Mouse (Mus musculus) neural tube, embryonic 10.5 days (tissue): ENCODE data around the gene Rhou.

Source experiments
- DNase-seq: peaks from one replicate; pipeline ENCODE4 v3.0.0-alpha.2; 2017; ENCODE audit warnings: low spot score; ENCODE audit errors: extremely low spot score

Gene Rhou

GRCm38 (mm10) chr8:123649483-123649882, 4.2 kb upstream of the Rhou start:
- DNase-seq, result no peak

- no peak for DNase-seq
Observed at GRCm38 (mm10) chr8:123651390-123652098, 2.2 kb upstream of the Rhou start.

DNA sequence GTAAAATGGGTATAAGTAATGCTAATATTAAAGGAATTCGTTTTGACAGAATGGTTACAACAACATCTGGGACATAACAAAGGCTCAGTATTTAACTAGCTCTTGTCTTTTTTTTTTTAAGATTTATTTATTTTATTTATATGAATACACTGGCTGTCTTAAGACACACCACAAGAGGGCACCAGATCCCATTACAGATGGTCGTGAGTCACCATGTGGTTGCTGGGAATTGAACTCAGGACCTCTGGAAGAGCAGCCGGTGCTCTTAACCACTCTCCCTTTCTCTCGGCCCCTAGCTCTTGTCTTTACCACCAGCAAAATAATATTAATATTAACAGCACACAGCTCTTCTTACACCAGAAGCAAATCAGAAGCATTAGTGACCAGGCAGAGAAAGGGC, 1.1 kb upstream of the Rhou start:
- DNase-seq, result no peak

- peak; percentile 82 for DNase-seq
Observed at GRCm38 (mm10) chr8:123653994-123654569, 353 bp downstream of the Rhou start.

- DNase-seq, result peak; percentile 36
Observed at GRCm38 (mm10) chr8:123654763-123655162, 1.0 kb downstream of the Rhou start.

- DNase-seq, result peak; percentile 42
Observed at GRCm38 (mm10) chr8:123655351-123655779, 1.6 kb downstream of the Rhou start.

DNA sequence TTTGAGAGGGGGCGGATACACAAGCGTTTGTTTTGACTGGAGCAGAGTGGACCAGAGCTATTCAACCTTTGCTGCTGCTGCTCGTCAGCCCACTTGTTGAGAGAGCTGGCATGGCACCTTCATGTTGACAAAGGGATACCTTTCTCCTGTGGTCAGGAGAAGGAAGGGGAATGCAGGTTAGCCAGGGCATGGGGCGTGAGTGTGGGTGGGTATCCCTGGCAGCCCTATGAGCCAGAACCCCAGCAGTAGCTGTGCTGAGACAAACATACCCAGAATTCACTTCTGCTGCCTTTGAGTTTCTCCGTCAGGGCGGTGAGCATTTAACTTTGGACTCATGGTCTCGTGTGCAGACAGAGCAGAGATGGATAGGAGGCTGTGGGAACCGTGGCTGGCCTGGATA, 4.1 kb downstream of the Rhou start:
- no peak for DNase-seq

DNA sequence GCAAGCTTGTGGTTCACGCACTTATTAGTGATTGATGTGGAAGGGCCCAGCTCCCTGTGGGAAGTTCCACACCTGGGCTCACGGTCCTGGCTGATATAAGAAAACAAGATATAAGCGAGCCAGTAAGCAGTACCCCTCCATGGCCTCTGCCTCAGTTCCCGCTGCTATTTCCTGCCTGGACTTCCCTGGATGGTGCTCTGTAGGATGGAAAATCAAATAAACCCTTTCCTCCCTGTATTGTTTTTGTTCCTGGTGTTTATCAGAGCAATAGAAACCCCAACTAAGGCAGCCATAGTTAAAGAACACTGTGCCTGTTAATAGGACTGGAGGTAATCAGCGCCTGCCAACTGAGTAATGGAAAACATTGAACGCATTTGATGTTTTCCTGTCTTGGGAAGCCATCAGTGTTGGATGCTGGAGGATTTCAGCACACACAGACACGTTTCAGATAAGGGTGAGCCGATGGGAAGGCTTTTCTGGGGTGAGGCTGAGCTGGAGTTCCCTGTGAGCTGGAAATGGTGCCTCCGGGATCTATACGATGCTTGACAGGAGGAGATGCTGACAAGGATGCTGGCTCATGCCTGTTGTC, 5.8 kb downstream of the Rhou start:
- no peak for DNase-seq

DNA sequence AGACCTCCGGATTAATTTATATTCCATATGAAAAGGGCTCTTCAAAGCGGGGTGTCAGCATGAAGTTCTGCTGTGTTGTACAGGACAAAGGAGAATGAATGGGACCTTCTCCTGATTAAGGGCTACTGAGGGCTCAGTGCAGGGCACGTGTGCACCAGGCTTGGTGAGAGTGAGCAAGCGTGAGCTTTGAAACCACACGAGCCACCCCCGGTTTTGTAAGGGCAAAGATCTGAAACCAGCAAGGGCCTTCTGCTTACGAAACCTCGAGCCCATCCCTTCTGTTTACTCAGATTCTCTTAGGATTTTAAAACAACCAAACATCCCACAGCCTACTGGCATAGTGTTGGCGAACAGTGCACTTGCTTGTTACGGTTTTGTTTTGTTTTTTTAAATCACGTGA, 7.8 kb downstream of the Rhou start:
- DNase-seq, result no peak

DNA sequence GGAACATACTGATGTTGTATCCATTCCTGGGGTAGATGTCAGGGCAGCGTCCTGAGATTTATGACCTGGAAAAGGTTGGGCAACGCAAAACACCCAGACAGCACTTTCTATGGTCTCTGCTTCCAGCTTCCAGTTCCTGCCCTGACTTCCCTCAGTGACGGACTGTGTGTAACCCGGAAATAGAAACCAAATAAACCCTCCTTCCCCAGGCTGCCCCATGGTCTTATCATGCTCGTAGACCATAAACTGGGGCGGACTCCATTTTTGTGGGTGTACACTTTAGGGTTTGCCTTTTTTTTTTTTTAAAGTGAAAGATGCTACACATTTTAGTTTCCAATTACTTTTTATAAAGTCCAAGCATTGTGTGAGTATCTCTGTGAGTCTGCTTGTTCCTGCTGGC, 11.9 kb downstream of the Rhou start:
- DNase-seq, result no peak

DNA sequence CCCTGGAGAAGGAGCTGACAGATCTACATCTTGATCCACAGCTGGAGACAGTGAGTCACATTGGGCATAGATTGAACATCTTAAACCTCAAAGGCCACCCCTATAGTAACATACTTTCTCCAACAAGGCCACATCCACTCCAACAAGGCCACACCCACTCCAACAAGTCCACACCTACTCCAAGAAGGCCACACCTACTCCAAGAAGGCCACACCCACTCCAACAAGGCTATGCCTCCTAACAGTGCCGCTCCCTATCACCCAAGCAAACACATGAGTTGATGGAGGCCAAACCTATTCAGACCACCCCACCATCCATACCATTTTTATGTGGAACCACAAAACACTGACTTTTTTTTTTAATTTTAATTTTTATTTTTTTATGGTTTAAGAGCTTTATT, 13.1 kb downstream of the Rhou start:
- no peak for DNase-seq

DNA sequence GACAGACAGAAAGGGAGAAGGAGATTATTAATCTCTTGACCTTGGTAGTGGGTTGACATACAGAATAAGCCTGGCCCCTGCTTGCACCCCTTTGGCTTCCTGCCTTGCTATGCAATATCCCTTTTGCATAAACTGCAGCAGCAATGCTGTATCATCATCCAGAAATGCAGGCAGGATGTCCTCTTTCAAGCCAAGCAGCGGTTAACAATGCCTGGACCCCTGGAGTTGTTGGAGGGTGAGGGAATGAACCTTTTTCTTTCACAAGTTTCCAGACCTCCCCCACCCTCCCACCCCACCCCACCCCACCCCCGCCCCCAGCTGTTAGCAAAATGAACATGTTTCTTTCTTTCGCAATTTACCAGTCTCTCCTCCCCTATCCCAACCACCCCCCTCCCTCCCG, 15.0 kb downstream of the Rhou start:
- no peak for DNase-seq

DNA sequence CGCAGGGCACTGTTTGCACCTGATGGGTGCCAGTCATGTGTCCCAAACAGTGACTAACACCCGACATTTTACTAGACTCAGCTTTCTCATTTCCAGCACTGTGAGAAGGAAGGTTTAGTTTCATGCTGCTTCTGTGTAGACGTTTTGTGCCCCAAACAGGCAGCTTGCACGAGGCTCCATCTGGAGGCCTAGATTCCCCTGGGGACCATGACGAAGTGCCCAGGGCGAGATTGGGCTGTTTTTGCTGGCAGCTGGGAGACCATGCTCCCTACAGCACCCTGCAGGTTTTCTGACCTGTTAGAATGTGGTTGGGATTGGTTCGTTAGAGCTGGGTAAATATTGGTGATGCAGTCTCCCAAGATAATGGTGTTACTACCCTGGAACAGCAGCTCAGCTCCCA, 17.0 kb downstream of the Rhou start:
- no peak for DNase-seq

DNA sequence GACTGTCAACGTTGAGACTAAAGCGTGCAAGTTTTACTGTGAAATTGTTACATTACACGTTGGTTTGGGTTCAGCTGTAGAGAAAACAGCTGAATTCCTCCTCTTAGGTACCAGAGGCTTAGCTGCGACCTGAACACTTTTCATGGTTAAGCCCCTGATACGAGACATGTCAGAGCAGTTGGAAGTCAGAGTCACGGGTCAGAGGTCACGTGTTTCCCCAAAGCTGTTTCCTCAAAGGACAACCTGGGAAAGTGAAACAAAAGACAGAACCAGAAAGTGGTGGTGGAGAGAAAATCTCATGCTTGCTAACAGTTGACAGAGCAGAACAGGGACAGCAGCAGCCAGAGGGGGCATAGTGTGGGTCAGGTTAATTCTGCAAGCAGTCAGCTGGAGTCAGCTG, 17.7 kb downstream of the Rhou start:
- DNase-seq, result no peak

- DNase-seq, result no peak
Observed at GRCm38 (mm10) chr8:123672648-123673047, 18.9 kb downstream of the Rhou start.

DNA sequence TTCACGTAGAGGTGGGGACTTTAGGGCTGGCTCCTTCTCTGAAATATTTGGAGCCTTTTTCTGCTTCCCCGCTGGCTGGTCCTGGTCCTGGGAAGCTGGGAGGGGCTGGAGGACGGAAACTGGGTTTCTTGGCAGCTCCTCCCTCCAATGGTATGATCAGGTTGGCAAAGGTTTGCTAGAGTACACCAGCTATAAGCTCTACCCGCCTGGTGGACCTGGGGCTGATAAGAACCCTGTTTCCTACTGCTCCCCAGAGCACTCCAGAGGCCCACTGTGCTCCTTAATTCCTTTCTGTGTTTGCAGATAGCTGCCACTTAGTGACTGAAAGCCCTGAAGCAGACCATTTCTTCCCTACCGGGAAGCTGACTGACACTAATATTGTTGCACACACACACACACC, 21.9 kb downstream of the Rhou start:
- no peak for DNase-seq

DNA sequence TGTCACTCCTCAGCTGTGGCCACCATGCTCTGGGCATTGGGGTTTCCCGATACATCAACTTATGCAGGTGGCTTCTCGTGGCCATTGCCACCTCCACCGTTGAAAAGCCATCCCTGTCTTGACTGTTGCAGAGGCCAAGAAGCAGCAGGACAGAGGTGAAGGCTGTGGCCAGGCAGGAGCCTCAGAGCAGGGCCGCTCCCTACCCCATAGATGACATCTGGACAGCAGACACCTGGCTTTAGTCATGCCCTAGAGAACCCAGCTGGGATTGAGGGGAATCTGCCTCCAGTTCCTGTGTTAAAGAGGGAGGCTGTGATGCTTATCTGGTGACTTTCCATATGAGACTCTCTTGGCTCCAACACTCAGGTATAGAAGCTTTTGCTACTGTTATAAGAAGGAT, 24.7 kb downstream of the Rhou start:
- DNase-seq, result no peak

- peak; percentile 82 for DNase-seq
Observed at GRCm38 (mm10) chr8:123682073-123682761, 28.5 kb downstream of the Rhou start.

DNA sequence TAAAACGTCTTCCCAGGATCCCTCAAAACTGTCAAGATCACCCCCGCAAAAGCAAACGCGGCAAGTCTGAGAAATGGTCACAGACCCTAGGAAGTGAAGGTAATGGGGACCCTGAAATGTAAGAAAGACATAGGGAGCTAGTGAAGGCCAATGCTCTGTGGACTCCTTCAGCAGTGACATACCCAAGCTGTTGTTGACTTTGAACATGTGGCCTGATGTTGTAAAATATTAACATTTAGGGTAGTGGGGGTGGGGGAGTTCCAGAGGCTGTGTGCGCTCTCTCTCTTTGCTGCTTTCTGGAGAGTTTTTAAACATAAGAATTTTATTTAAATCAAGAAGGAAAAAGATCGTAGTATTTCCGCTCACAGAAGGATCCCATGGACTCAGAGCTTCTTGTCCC, 29.6 kb downstream of the Rhou start:
- DNase-seq, result no peak

- no peak for DNase-seq
Observed at GRCm38 (mm10) chr8:123684806-123685205, 31.1 kb downstream of the Rhou start.

DNA sequence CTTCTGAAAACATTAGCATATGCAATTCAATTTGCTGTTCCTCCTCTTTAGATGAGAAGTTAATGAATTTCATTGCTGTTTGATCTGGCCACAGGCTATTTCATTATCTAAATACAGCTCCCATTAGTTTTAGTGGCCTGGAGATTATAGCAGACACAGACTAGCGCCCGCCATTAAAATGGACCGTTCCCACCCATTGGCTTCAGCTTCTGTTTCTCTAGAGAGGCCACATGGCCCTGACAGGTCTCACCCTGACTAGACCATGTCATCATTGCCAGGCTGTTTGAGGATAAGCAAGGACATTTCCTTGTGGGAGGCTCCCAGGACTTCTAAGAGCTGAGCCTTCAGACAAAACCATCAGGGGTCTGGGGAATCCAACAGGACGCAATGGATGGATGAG, 31.7 kb downstream of the Rhou start:
- no peak for DNase-seq

GRCm38 (mm10) chr8:123687826-123688225, 34.1 kb downstream of the Rhou start:
- no peak for DNase-seq
